Mouse (Mus musculus): Measurements from ENCODE around the gene Cttnbp2nl. TPM values are rescaled to one million over a fixed set of nuclear protein-coding genes. Genes with fewer than 3 reads are reported as not detected.

Cttnbp2nl gene
- polyA plus RNA-seq, 1 experiment: 1.6 TPM

DNA sequence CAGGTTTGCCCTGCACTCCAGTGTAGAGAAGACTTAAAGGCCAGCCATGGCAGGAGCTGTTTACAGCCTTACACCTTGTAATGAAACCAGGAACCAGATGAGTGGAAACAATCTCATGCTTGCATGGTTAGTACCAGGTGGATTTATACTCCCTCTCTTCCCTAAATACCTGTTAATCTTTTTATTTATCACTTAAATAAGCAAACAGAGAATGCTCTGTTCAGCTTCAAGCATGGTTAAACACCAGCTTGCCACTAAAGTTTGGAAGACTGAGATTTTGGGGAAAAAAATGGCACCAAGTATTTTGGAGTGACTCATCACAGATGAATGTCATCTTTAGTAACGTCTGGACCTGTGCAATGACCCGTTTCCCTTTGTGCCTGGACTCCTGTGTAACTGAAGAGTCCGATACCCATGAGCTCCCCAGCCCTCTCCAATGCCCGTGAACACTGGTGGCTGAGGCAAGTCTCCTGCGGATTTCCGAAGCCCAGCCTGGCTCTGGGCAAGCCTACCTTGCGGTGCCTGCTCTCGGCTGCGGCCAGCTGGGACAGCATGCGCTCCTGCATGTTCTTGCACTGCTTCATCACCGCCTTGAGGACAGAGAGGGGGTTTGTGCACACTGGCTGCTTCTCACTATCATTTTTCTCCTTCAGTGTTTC, 42.1 kb downstream of the Cttnbp2nl start:
- H3K27me3 ChIP-seq (ENCODE audit: control insufficient read depth, insufficient read depth, low read length): no peaks in the 10 kb centered on the region
- TF ChIP-seq POLR2A (IDR thresholded peaks at IDR 0.05; ENCODE audit: low read depth, low read length): no peak
- TF ChIP-seq CTCF (IDR thresholded peaks at IDR 0.05; ENCODE audit: extremely low read depth, insufficient read depth, insufficient read length, insufficient replicate concordance): no peak
- DNase-seq (ENCODE audit: low read depth in 1 of 2, low spot score in 2 of 2): no peak
- no peak overlapping the region for H3K4me3 ChIP-seq (ENCODE audit: extremely low read depth, insufficient read depth, insufficient read length)
- no peaks in the 10 kb centered on the region for H3K36me3 ChIP-seq (ENCODE audit: control insufficient read depth, insufficient read depth, low read length)
- H3K27ac ChIP-seq (ENCODE audit: insufficient read depth, low read length): no peak overlapping the region
- WGBS: 88% methylated on average over 11 of the region's 11 CpGs
- H3K4me1 ChIP-seq (ENCODE audit: control insufficient read depth, insufficient read depth, insufficient read length): no peaks in the 10 kb centered on the region

DNA sequence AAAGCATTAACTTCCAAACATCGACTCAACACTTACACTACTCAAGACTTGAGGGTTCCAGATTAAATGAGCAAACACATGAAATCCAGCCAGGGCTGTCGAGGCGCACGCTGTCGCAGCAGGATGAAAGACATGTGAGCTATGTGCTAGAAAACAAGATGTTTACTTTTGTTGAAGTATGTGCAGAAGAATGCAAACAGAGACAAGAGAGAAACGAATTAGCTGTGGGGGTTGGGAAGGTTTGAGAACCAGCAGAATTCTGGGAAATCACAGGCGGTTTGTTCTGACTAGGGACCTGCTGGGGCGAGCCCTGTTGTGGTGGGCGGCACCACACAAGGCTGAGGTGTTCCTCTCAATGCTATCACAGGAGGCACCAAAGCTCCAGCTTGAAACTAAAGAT, 44.9 kb downstream of the Cttnbp2nl start:
- Histone ChIP-seq H3K4me3 (ENCODE audit: extremely low read depth, insufficient read depth, insufficient read length) (no peak overlapping the region), H3K27me3 (ENCODE audit: control insufficient read depth, insufficient read depth, low read length) (no peaks in the 10 kb centered on the region), H3K4me1 (ENCODE audit: control insufficient read depth, insufficient read depth, insufficient read length) (no peaks in the 10 kb centered on the region), H3K36me3 (ENCODE audit: control insufficient read depth, insufficient read depth, low read length) (no peaks in the 10 kb centered on the region), H3K27ac (ENCODE audit: insufficient read depth, low read length) (no peak overlapping the region)
- no peak for DNase-seq (ENCODE audit: low read depth in 1 of 2, low spot score in 2 of 2)
- WGBS: 83% methylated on average over 9 of the region's 9 CpGs
- TF ChIP-seq POLR2A (IDR thresholded peaks at IDR 0.05; ENCODE audit: low read depth, low read length) (no peak), CTCF (IDR thresholded peaks at IDR 0.05; ENCODE audit: extremely low read depth, insufficient read depth, insufficient read length, insufficient replicate concordance) (no peak)

DNA sequence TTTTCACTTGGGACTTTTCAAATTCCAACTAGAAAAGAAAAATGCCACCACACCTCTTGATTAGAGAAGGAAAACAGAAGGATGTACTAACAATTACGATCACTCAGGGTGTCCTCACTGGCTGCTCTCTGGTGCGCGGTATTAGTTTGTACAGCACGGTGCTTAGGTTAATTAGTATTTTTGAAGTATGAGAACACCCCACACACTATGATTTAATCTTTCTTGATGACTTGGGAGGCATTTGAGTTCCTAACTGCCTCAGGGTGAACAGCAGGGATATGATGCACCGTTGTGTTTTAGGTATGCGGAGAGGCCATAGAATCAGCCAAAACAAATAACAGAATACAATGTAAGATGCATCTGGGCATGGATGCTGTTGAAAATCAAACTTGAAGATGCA, 46.8 kb downstream of the Cttnbp2nl start:
- H3K4me3 ChIP-seq (ENCODE audit: extremely low read depth, insufficient read depth, insufficient read length): no peak overlapping the region
- no peaks in the 10 kb centered on the region for H3K27me3 ChIP-seq (ENCODE audit: control insufficient read depth, insufficient read depth, low read length)
- WGBS: 97% methylated on average over 6 of the region's 6 CpGs
- H3K36me3 ChIP-seq (ENCODE audit: control insufficient read depth, insufficient read depth, low read length): no peaks in the 10 kb centered on the region
- H3K27ac ChIP-seq (ENCODE audit: insufficient read depth, low read length): no peak overlapping the region
- no peak for DNase-seq (ENCODE audit: low read depth in 1 of 2, low spot score in 2 of 2)
- no peak for TF ChIP-seq POLR2A (IDR thresholded peaks at IDR 0.05; ENCODE audit: low read depth, low read length)
- TF ChIP-seq CTCF (IDR thresholded peaks at IDR 0.05; ENCODE audit: extremely low read depth, insufficient read depth, insufficient read length, insufficient replicate concordance): no peak
- H3K4me1 ChIP-seq (ENCODE audit: control insufficient read depth, insufficient read depth, insufficient read length): no peaks in the 10 kb centered on the region

DNA sequence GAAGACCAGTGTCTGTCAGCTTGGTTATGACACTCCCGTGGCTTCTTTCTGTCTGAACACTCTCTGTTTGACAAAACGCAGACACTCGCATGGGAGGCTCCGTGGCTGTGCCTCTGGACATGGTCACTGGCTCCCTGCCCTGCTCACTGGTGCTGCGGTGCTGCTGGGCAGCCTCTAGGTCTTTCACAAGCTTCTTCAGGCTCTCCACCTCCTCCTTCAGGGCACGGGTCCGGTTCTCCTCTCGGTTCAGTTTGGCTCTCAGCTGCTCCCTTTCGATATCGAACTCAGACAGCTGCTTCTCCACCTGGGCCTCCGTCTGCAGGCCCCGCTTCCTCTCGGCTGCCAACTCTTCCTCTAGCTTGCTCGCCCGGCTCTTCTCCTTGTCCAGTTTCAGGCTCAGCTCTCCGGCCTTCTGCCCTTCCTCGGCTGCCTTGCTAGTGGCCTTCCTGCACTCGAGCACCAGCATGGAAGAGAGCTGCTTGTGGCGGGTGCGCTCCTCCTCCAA, 47.3 kb downstream of the Cttnbp2nl start:
- no peaks in the 10 kb centered on the region for H3K36me3 ChIP-seq (ENCODE audit: control insufficient read depth, insufficient read depth, low read length)
- no peaks in the 10 kb centered on the region for H3K27me3 ChIP-seq (ENCODE audit: control insufficient read depth, insufficient read depth, low read length)
- WGBS: 77% methylated on average over 20 of the region's 20 CpGs

DNA sequence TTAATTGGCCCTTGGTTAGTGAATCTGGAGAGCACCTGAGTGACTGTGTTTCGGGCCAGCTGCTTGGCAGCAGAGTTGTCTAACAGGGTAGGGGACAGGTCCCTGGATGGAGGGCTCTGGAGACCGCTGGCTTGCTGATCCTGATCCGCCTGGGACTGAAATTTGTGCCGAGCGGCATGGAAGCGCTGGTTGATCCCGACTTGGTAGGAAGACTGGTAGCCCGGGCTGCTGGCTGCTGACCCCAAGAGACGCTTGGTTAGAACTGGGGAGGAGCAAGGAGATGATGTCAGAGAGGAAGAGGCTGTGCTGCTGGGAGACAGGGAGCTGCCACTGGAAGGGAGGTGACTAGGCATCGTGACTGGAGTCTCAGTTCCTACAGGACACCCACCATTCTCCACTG, 47.9 kb downstream of the Cttnbp2nl start:
- no peak for DNase-seq (ENCODE audit: low read depth in 1 of 2, low spot score in 2 of 2)
- no peak overlapping the region for H3K4me3 ChIP-seq (ENCODE audit: extremely low read depth, insufficient read depth, insufficient read length)
- TF ChIP-seq CTCF (IDR thresholded peaks at IDR 0.05; ENCODE audit: extremely low read depth, insufficient read depth, insufficient read length, insufficient replicate concordance) (no peak), POLR2A (IDR thresholded peaks at IDR 0.05; ENCODE audit: low read depth, low read length) (no peak)
- H3K27me3 ChIP-seq (ENCODE audit: control insufficient read depth, insufficient read depth, low read length): no peaks in the 10 kb centered on the region
- no peaks in the 10 kb centered on the region for H3K4me1 ChIP-seq (ENCODE audit: control insufficient read depth, insufficient read depth, insufficient read length)
- WGBS: 91% methylated on average over 10 of the region's 10 CpGs
- H3K36me3 ChIP-seq (ENCODE audit: control insufficient read depth, insufficient read depth, low read length): no peaks in the 10 kb centered on the region
- no peak overlapping the region for H3K27ac ChIP-seq (ENCODE audit: insufficient read depth, low read length)

More for the DNA sequence above, 47.3 kb downstream of the Cttnbp2nl start:
- H3K27ac ChIP-seq (ENCODE audit: insufficient read depth, low read length): no peak overlapping the region
- no peak for DNase-seq (ENCODE audit: low read depth in 1 of 2, low spot score in 2 of 2)
- H3K4me1 ChIP-seq (ENCODE audit: control insufficient read depth, insufficient read depth, insufficient read length): no peaks in the 10 kb centered on the region
- H3K4me3 ChIP-seq (ENCODE audit: extremely low read depth, insufficient read depth, insufficient read length): no peak overlapping the region
- TF ChIP-seq POLR2A (IDR thresholded peaks at IDR 0.05; ENCODE audit: low read depth, low read length) (no peak), CTCF (IDR thresholded peaks at IDR 0.05; ENCODE audit: extremely low read depth, insufficient read depth, insufficient read length, insufficient replicate concordance) (no peak)

DNA sequence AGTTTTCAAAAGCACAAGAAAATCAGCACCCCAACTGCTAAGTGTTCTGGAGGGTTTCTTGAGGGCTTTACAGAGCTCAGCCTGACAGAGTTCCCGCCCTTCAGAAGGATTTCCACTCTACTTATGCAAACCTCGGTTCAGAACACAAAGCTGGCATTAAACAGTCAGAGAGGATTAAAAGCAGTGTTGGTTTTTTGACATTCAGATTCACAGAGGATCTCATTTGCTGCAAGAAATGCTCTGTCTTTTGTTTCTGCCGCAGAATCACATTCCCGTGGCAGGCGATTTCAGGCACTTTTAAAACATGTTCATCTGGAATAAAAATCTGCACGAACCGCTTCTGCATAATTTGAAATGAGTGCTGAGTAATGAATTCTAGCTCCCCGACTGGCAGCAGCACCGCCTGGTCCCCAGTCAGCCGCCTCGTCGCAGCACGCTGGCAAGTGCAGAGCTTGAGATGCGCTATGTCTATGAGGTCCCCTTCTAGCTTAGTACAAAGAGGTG, 48.9 kb downstream of the Cttnbp2nl start:
- WGBS: 89% methylated on average over 14 of the region's 14 CpGs
- no peaks in the 10 kb centered on the region for H3K36me3 ChIP-seq (ENCODE audit: control insufficient read depth, insufficient read depth, low read length)
- no peak overlapping the region for H3K27ac ChIP-seq (ENCODE audit: insufficient read depth, low read length)
- no peak for DNase-seq (ENCODE audit: low read depth in 1 of 2, low spot score in 2 of 2)
- H3K4me3 ChIP-seq (ENCODE audit: extremely low read depth, insufficient read depth, insufficient read length): no peak overlapping the region
- H3K4me1 ChIP-seq (ENCODE audit: control insufficient read depth, insufficient read depth, insufficient read length): no peaks in the 10 kb centered on the region
- TF ChIP-seq CTCF (IDR thresholded peaks at IDR 0.05; ENCODE audit: extremely low read depth, insufficient read depth, insufficient read length, insufficient replicate concordance): no peak
- H3K27me3 ChIP-seq (ENCODE audit: control insufficient read depth, insufficient read depth, low read length): no peaks in the 10 kb centered on the region

DNA sequence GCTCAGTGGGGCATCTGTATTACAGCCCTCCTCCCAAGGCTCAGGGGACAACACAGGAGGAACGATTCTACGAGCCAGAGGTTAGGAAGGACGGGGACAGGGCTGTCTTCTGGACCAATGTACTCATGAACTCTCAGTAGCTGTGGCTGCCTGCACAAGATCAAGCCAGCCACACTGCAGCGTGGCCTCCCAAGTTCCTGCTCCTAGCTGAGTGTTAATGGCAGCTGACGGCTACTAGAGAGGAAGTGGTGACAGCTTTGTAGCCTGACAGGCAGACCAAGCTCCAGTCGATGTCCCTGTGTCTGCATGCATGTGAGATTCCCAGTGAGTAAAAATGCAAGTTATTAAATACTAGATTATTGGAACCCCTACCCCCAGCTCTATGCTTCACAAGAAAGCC, 51.6 kb downstream of the Cttnbp2nl start:
- 20% methylated on average over 6 of the region's 6 CpGs for WGBS
- no peak overlapping the region for H3K27ac ChIP-seq (ENCODE audit: insufficient read depth, low read length)
- no peaks in the 10 kb centered on the region for H3K36me3 ChIP-seq (ENCODE audit: control insufficient read depth, insufficient read depth, low read length)
- TF ChIP-seq CTCF (IDR thresholded peaks at IDR 0.05; ENCODE audit: extremely low read depth, insufficient read depth, insufficient read length, insufficient replicate concordance) (no peak), POLR2A (IDR thresholded peaks at IDR 0.05; ENCODE audit: low read depth, low read length) (no peak)
- no peaks in the 10 kb centered on the region for H3K4me1 ChIP-seq (ENCODE audit: control insufficient read depth, insufficient read depth, insufficient read length)
- H3K27me3 ChIP-seq (ENCODE audit: control insufficient read depth, insufficient read depth, low read length): no peaks in the 10 kb centered on the region
- DNase-seq (ENCODE audit: low read depth in 1 of 2, low spot score in 2 of 2): no peak
- no peak overlapping the region for H3K4me3 ChIP-seq (ENCODE audit: extremely low read depth, insufficient read depth, insufficient read length)

Measured in spleen, adult 2 months (tissue).